Mouse (Mus musculus) heart, postnatal 36 days (tissue): ENCODE measurements at regions not wholly inside any gene's neighbourhood (a gene's known extent, or its start where the extent isn't known, plus 50 kb on each side); places are given as distances from the start of the nearest gene placed in this dataset.

Source experiments
- DNase-seq, 2 experiments: peaks; one replicate each; pipeline ENCODE4 v3.0.0; 2021 to 2022
- intact Hi-C: fragments of 180-260 bp; cut with DNase I; formaldehyde crosslinking; loops from one replicate; pipeline ENCODE4 v1.15.1; 2025

DNA sequence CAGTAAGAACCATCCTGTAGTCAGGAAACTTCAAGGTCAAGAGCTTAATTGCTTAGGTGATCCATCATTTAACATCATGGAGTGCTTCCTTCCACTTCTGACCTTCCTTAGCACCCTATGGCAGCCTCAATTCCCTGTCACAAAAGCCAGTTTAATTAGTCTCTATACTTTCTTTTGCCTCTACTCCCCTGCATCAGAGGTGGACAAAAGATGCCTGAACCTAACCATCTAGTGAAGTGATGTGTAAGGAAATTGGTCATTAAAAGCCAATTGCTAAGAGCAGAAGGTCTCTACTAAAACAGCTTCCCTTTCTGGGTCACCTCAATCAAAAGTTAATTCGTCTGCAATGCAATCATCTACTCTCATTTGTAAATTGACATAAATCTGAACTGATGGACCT lies 234.3 kb upstream of the Fbxl7 start:
- intact Hi-C loops, result no loop called here
- DNase-seq, result no peak

DNA sequence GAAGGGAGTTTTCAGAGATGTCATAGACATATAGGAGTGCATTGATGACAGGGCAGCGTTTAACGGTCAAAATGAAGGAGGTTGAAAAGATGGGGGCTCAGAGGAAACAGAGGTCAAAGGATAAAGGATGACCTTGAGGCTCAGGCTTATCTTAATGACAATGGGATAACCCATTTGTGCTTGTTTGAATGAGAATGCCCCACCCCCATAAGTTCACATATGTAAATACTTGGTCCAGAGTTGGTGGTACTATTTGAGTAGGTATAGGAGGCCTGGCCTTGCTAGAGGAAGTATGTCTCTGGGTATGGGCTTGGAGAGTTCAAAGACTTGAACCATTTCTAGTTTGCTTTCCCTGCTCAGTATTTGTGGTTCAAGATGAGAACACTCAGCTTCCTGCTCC lies 237.4 kb upstream of the Fbxl7 start:
- intact Hi-C loops, result no loop called here
- no peak for DNase-seq

DNA sequence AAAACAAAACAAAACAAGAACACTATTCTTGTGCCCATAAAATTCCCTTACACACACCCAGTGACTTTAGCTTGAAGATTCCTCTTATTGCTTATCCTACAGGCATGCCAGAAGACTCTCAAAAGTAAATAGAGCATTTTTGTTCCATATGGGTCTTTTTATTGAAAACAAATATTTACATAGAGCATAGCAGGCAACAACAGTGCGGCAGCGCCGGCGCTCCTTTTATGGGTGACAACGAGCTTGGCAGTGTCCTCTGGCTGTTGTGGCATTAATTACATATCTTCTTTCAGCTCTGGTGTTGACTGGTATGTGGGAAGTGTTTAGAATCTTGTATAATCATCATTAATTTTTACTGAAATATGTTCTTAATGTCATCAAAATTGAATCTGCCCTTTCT lies 242.2 kb upstream of the Fbxl7 start:
- intact Hi-C loops, result no loop called here
- no peak for DNase-seq

DNA sequence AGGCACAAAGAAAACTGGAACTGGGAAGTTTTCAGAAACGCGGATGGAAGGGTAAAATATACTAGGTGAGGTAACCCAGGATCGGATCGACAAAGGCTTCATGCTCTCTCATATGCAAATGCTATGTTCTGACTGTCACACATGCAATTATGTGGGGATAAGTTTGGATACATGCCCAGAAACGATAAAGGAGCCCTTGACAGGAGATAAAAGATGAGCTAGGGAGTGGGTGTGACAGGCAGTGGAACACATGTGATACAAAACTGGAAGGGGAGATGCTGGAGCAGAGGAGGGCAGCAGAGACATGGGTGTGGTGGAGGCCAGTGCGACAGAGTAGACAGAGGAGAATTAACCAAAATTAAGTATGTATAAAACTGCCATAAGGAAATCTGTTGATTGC lies 250.5 kb upstream of the Fbxl7 start:
- intact Hi-C loops, result no loop called here

DNA sequence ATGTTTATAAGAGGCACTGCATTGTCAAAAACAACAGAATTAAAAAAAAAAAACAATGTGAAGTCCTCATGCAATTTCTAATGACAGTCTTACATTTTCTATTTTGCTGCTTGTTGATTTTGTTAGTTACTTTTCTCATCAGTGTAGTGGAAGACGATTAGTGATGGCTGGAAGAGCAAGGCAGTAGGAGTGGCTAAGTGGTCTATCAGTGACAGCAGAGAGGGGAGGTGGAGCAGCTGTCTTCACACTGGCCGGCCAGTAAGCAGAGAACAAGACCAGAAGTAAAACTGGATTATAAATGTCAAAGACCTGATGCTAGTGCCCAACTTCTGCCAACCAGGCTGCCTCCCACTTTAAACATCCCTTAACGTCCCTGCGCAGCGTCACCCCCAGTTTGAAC lies 265.6 kb upstream of the Fbxl7 start:
- no peak for DNase-seq
- intact Hi-C loops, result no loop called here

More for the DNA sequence above, 250.5 kb upstream of the Fbxl7 start:
- DNase-seq, result no peak

DNA sequence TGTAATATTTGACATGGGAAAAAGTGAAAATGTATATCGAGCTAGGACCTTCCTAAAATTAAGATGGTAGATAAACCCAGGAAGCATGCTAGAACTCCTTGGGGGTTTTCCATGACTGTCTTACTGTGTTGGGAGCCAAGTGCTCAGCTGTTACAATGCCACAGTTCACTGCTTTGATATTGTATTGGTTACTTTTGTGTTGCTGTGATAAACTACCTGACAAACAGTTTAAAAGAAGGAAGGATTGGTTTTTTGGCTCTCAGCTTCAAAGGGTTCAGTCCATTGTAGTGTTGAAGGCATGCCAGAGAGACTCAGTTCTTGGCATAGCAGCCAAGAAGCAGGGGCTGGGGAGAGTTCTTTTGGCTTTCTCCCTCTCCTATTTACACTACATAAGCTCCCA lies 272.1 kb upstream of the Fbxl7 start:
- intact Hi-C loops, result no loop called here
- no peak for DNase-seq

DNA sequence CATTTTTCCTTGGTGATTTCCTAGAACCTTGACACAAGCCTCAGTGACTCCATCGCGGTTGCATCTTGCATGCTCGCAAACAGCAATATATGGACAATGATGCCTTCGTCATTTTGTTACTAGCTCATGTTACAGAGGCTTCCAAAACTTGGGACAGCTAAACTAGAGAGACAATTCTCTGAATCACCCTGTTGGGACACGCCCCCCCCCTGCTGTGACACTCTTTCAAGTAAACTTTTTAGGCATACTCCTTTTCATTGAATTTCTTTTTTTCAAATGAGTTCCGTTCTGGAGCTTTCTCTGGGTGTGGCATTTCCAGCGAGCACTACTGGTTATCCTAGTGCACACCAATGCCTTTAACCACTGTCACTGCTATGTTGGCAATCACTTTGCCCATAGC lies 274.5 kb upstream of the Fbxl7 start:
- DNase-seq, result no peak
- intact Hi-C loops, result no loop called here

DNA sequence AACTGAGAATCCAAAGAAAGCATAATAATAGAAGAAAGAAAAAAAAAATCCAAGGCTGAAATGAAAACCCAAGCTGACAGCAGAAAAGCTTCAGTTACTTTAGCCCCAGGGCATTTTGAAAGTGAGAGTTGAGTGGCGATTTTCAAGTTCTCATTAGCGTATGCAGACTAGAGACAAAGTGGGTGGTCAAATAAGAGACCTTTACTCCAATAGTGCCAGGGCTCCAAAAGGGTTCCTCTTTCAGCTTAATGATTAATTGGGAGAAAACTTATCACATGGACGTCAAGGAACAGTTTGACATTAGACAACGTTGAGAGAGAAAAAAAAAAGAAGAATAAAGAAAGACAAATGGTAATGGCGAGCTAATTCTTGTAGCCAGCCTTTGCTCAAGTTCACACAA lies 278.1 kb upstream of the Fbxl7 start:
- intact Hi-C loops, result no loop called here
- DNase-seq, result no peak

DNA sequence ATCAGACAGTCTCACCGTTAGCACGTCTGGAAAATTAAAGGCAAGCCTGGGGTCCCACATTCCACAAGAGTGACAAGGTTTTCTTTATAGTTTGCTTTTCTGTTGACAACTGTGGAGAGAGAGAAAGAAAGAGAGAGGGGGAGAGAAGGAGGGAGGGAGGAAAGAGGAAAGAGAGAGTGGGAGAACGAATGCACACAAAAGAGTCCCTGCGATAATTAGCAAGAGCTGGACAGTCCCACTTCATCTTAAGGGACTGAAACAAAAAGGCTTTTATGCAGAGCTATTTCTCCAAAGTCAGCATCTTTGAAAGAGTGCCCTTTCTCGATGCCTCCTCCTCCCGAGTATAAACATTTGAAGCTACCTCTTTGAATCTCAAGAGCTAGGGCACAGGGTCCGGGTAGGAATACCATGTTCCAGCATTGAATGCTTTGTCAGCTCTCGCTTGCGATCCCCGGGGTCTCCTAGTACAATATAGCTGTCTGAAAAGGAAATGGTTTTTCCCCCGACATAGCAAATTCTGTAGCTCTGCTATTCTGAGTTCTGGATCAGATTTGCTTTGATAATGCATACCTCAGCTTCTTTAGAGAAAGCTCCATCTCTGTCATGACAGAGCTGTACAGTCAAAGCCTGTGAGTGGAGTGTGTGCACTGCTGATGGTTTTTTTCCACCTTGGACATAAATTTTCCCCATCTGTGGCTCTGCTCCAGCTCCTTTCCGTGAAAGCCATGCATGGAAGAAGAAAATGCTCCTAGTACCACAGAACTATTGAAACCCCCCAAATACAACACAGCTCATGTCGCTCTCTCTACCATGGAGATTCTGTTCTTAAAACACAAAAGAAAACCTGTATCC lies 282.9 kb upstream of the Fbxl7 start:
- intact Hi-C loops, result no loop called here
- DNase-seq, result no peak

DNA sequence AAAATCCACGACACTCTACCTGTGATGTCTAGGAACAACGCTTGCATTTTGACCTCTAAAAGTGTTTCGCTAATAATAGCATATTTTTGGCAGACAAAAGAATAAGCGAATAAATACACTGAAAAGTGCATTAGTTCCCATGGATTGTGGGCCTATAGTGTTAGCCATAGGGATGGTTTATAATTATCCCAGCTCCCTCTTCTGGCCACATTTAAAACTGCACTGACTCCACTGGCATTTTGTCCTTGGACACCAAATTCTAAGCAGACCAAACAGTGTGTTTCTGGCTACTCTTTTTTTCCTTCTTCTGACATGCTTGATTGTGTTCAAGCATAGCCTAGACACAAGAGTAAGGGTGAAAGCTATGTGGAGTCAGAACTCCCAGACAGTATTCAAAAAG lies 276.8 kb upstream of the Ank start:
- intact Hi-C loops, result loop anchor here (1.0 to 5.0 kb wide), 4 partner anchors 294 to 1197 kb away; partner anchors contain the start of gene Fbxl7
- peak; percentile 48 to 65 for DNase-seq

DNA sequence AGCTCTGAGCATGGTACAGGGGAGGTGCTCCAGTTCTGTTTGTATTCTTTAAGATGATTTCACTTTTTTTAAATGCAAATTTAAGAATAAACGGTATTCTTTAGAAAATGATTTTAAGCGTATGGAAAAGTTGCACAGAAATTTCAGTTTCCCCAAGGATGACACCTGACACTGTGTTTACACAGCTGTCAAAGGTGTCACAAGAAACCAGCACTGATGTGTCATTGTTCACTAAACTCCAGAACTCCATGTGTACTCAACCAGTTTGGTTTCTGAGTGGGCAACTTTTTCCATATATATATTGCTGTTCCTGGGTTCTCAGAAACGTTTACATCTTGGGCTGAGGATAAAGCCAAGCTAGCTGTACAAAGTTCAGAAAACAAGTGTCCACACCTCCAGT lies 265.0 kb upstream of the Ank start:
- no peak for DNase-seq
- intact Hi-C loops, result loop anchor here (5.0 kb wide), 1 partner anchor 964 kb away; no protein-coding TSS in a partner anchor

DNA sequence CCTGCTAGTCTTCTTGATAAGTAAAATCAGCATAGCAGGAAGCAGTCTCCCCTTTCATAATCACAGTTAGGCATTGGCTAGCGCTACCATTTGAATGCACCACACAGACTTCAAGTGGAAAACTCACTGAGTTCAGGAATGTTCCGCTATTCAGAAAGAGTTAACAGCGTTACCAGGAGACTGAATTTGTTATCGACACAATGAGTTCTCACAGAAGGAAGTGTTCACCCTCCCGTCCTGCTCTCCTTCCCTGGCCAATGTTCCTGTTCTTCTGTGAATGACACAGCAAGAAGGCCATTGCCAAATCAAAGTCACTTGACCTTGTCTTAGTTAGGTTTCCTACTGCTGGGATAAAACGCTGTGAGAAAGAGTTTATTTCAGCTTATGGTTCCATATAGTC lies 261.6 kb upstream of the Ank start:
- intact Hi-C loops, result loop anchor here (5.0 kb wide), 1 partner anchor 968 kb away; no protein-coding TSS in a partner anchor
- no peak for DNase-seq

DNA sequence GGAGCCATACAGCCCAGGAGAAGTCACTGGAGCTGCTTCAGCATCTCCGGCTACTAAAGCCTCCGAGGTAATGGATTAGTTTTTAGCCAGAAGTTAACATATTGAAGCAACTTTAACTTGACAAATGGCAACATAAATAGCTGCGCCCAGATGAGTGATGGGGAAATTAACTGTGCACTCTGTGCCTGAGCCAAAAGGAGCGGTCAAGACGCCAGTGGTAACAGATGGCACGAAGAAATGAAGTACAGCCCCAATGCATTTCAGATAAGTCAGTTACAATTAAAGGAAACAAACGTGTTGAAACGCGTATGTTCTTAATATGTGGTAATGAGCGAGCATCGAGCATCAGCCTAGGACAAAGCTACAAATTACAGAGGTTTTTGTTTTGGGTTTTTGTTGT lies 259.0 kb upstream of the Ank start:
- intact Hi-C loops, result no loop called here
- DNase-seq, result no peak

DNA sequence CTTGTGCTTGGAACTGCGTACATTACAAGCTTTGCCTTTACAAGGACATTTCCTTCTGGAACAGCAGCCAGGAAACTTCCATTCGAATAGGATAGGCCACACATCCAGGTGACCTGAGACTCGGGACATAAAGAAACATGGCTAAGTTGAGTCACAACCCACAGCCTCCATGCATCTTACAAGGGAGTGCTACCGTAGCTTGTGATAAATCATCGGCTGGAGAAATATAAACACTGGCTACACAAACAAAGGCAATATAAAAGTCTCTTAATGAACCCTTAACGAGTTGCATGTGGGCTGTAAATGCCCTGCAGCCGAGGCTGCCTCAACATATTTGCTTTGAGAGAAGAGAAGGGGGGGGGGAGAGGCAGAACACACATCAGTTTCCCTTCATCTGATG lies 250.1 kb upstream of the Ank start:
- DNase-seq, result no peak
- intact Hi-C loops, result no loop called here

DNA sequence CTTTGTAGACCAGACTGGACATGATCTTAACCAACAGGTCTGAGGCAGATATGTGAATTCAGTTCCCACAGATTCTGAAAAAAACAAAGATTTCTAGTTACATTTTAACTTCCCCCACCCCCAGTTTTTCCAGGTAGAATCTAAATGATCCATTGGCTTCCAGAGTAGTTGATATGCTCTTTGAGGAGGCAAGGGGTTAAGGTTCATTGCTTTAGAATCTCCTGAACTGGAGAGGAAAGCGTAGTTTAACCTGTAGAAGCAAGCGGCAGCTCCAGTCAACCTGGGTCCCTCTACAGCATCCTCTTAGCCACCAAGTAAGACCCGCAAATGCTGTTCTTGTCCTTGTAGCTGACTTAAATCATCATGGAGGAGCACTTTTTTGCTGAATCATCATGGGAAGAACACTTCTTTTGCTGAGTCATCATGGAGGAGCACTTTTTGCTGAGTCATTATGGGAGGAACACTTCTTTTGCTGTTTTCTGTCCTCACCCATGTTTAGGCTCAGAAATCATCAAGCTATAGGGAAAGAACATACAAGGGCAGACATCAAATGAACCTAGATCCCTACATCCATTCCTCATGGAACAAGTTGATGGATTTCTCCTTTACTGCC lies 247.2 kb upstream of the Ank start:
- DNase-seq, result no peak

DNA sequence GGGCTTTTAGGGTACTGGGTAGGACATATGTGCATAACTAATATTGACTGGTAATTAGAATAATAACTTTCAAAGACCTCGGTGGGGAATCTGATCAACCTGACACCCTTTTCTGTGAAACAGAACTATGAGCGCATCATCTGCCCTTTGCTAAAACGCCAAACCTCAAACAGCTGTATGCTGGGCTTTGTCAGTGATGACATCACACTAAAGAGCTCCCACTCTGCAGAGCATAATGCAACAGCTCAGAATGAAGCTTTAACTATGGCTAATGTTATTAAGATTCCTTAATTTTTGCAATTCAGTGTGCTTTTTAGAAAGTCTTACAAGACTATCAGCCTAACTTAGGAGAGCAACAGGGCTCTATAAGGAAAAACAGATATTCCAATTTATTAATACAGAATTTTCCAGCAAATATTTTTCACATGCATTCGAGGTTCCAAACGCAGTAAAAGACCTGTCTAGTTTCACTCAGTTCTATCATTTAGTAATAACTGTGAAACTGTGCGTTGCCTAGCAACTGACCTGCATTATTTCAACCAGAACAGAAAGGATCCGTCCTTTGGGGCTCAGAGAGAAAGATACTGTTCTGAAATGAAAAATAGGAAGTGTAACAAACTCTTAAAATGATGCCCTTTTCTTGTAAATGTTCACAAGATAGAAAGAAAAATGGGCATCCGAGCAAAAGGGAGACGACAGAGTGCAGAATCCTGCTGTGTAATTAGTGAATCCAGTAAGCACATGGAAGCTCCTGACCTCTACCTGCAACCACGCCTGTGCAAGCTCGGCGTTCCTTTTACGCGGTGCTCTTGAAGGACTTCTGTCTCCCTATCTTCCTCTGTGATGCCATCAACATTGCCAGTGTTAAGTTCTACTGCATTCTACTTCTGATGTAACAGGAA lies 242.6 kb upstream of the Ank start:
- intact Hi-C loops, result no loop called here
- DNase-seq, result no peak

More for the DNA sequence above, 247.2 kb upstream of the Ank start:
- intact Hi-C loops, result no loop called here

DNA sequence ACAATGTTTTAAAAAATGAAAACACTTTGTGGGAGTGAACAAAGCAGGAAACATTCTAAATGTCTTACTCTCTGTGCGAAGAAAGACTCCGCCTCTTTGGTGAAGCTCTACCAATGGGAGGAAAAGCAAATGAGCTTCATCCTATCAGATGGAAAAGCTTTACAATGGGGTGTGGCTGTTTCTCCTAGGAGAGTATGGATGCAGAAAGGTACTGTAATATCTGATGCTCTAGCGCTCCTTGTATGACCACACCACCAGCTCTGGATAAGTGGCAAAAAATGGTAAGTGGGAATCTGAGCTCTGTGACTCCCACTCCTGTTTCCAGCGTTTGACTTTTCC lies 242.0 kb upstream of the Ank start:
- intact Hi-C loops, result no loop called here
- no peak for DNase-seq

DNA sequence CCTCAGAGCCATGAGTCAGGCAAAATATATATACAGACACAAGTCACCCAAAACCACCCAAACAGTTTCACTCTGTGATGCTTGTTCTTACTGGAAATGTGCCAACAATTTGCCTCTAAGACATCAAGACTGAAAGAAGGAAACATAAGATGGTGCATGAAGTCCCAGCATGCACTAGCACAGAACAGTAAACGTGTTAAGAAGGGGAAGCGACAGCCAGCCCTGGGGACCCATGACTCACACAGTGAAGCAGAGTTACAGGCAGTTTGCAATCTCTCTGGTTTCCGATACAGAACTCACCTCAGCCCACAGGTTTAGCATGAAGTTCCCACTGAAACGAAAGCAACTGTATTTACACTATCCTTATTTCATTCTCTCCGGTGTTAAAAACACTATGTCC lies 233.7 kb upstream of the Ank start:
- intact Hi-C loops, result no loop called here
- no peak for DNase-seq

DNA sequence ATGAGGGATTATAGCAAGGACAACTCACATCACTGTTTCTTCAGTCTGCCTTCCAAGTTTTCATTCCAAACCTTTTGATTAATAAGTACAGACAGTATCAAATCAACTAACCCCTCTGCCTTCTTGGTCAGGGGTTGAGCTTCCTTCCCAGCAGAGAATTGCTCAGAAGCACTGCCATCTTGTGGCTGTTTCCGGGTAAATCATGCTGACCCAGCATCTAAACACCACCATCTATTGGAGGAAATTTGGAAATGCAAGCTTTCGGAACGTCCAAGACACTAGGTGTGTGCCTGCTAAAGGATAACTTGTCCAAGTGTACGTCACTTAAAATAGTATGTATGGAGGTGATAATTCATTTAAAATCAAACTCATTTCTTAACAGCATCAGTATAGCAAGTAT lies 231.7 kb upstream of the Ank start:
- peak; percentile 35 to 52 for DNase-seq
- intact Hi-C loops, result loop anchor here (5.0 kb wide), 1 partner anchor 612 kb away; no protein-coding TSS in a partner anchor

DNA sequence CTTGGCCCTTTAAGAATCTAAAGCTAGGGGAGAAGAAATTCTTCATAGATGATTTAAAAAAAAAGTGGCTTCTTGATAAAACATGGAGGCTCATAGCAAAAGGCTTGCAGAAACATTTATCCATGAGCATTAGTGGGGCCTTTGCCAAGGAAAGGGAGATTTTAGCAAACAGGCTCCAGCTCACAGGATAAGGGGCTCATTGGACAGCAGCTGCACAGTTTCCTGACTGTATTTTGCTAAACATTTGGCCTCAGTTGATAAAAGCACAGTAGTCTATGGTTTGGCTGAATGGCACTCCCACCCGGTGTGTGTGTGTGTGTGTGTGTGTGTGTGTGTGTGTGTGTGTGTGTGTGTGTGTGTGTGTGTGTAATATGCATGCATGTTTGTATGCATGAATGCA lies 228.2 kb upstream of the Ank start:
- intact Hi-C loops, result loop anchor here (5.0 kb wide), 1 partner anchor 616 kb away; no protein-coding TSS in a partner anchor
- DNase-seq, result no peak

DNA sequence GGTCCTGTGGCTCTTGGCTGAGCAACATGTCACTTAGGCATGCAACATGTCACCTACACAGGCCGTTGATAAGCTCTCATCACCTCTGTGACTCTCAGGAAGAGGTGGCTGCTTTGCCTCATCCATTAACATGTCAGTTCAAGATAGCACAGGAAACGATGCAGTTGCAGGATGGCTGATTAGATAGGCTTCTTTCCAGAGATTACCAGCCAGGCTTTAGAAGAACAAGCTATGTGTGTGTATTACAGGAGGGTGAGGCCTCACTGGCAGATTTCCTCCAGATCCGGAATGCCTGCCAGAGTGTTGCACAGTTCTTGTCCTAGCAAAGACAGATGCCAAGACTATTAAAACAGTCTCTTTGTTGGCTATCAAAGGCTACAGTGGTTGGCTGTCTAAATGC lies 220.2 kb upstream of the Ank start:
- peak; percentile 7 to 21 for DNase-seq
- intact Hi-C loops, result no loop called here
